Mouse (Mus musculus) right cerebral cortex, postnatal 4 days (tissue): Measurements from ENCODE around the gene Cry1.

Experiments used
- DNase-seq: peaks from one replicate; pipeline ENCODE4 v3.0.0-alpha.2; 2022

Gene Cry1

DNA sequence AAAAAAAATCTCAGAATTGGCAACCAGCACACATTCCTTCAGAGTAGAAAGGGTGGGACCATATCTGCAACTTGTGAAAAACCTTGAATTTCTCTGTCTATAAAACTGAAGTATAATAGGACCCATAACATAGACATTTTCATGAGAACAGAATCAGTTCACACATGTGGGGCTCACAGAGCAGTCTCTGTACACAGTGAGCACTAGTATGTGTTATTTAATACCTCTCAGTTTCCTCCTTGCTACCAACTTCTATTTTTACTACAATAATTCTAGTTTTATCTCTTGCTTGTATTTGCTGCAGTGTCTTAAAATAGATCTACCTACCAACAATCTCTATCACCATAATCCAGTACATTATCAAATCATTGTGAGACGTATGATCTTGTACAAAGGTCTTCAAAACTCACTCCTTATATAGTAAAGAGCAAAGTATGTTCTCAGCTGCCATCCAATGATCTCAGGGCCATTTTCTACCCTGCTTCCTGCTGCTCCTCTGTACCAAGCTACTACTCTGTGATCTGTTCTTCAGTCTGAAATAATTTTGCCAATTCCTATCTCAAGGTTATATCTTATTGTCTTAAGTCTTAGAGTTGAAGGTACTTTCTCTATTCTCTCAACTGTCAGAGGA is 24.8 kb downstream of the Cry1 start:
- DNase-seq = no peak

DNA sequence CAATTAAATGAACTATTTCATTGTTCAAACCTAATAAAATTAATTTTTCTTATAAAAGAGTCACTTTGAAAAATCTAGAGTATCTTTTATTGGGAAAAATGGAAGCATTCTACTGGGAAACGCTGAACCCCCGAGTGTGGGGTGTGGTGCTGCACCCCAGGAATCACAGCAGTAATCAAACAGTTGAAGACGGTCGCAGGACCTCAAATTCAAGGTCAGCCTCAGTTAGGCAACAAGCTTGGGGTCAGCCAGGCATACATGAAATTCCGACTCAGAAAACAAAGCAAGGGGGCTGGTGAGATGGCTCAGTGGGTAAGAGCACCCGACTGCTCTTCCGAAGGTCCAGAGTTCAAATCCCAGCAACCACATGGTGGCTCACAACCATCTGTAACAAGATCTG is 27.4 kb downstream of the Cry1 start:
- DNase-seq = no peak

DNA sequence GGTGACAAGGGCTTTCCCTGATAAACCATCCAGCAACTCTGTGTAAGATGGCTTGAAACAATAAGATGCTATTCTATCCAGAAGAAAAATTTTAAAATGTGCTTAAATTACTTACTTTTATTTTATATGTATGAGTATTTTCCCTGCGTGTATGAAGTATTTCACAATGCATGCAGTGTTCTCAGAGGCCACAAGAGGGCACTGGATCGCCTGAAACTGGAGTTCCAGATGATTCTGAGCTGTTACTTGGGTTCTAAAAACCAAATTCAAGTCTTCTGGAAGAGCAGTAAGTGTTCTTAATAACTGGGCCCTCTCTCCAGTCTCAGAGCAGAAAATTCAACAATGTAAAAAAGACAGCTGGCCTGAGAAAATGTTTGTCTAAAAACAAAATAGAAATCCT is 30.7 kb downstream of the Cry1 start:
- peak; percentile 69 for DNase-seq

DNA sequence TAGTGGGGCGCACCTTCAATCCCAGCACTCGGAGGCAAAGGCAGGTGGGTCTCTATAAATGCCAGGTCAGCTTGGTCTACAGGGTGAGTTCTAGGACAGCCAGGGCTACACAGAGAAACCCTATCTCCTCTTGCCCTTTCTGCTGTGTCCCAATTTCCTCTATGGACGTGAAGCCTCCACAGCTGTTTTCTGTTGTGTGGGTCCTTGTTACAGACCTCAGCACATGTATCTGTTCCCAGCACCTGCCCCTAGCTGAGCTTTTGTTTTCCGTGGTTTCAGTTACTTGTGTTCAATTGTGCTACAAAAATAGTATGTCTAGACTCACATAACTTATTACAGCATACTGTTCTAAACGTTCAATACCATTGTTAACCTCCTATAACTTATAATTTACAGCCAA is 35.6 kb downstream of the Cry1 start:
- no peak for DNase-seq

DNA sequence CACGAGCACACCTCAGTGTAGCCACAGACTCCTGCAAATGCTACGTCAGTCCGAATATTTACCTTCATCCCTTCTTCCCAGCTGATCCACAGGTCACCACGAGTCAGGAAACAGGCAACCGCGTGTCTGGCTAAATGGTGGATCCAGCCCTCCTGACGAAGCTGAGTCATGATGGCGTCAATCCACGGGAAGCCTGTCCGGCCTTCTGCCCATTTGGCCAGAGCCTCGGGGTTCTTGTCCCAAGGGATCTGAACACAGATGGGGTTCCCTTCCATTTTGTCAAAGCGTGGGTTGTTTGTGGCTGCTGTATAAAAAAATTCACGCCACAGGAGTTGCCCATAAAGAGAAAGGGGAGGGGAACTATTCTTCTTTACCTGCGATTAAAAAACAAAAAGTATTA is 38.6 kb downstream of the Cry1 start:
- DNase-seq = no peak

DNA sequence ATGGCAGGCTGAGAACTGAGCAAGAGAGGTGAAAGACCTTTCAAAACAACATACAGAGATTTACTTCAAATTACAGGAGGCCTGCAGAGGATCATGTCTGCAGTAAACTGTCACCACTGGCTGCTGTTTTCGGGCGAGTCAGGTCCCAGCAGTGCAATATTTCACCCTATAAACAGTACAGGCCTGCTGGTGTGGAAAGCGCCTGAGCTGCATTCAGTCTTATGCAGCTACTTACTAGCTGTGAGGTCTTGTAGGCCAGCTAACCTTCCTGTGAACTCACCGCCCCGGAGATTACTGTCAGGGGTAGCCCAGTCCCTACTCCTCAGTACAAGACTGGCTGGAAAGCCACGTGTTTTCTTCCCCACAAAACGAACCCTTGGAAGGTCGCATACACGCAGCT is 43.4 kb downstream of the Cry1 start:
- no peak for DNase-seq

DNA sequence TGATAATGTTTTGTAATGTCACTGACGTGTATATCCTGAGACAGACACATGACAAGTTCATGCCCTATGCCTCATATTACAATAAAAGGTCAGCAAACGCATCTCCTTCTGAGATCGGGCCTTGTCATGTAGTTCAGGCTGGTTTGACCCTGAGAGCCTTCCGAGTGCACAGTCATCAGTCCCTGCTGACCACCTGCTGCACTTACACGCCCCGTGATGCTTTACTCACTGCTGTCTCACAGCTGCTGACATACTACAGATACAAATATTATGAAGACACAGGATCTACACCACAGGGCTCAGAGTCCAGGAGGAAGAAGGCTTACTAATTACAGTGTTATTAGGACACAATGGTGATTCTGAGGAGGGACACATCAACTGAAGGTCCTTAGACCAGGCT is 48.3 kb downstream of the Cry1 start:
- no peak for DNase-seq

DNA sequence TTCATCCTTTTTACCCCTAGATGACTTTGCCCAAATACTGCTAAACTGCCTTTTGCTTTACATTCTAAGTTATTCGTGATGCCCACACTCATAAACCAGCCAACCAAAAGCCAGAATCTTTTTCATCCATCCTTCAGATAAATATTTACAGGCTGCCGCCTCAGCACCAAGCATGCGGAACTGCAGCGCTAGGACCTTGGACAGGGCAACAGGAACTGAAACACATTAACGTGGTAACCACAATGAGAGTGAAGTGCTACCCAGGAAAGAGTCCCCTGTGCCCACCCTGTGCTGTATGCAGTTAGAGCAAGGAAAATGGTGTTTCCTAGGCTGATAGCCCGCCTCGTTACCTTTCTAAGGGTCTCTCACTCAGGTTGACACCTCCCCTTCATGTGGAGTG is 56.4 kb downstream of the Cry1 start:
- no peak for DNase-seq

DNA sequence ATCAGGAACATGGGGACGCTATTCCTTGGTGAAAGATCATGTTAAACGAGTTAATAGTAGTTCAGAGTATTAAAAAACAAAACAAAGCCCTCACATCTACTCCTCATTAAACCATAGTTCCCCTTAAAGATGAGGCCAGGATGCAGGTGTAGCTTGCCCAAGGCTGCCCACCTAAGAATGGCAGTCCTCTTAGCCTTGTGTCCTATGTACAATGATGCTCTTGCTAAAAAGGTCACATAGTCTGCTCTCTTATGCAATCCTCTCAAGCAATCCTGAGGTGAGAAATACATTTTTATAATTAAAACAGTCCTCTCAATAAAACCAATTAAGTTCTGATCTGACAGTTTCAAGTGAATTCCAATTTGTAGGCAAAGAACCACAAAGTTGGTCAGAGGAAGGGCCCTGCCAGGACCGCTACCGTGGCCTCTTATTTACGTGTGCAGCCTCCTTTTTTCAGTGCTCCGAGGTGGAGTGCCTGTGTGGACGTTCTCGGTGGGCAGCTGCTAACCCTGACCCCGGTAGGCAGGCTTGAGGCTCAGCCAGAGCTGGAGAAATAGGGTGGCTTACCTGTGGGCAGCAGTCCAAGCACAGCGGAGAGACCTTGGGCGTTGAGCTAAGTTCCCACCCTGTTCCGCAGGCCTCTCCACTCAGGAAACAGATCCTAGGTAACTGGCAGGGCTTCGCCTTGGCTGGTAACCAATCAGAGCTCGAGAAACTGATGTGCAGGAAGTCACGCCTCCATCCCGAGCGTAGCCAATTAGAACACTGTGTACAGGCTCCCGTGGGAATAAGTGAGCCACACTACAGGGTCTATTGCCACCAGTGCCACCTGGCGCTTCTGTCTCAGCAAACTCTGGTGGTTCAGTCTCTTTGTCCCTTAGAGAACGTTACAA is 57.2 kb downstream of the Cry1 start, which contains the start of gene Mterf2:
Mterf2 (minus strand) TSS at position 633 of the 893 bp plus-strand sequence.
- peak; percentile 87 for DNase-seq

DNA sequence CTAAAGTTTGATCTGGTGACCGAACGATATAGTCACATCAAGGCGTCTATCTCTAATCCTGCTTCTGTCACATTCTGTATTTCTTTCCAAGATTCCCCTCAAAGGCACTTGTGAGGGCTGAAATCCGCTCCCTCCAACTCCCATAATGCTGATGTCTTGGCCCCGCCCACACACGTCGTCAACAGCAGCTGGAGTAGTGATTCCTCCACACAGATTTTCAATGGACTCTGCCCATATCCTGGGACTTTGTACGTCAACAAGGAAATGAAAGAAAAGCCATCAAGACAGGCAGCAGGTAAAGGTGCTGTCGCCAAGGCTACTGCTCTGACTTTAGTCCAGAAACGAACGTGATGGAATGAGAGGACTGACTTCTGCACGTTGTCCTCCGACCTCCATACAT is 59.7 kb downstream of the Cry1 start:
- no peak for DNase-seq

DNA sequence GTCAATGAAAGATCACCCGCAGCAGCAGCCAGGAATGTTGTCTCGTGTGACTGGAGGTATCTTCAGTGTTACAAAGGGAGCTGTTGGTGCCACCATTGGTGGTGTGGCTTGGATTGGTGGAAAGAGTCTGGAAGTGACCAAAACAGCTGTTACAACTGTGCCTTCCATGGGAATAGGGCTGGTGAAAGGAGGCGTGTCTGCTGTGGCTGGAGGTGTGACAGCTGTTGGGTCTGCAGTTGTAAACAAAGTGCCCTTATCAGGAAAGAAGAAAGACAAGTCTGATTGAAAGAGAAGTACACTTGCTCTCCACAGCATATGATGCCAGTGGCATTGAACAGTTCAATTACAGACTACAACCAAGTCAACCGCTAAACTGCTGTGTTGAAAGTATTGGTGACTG is 70.5 kb downstream of the Cry1 start:
- DNase-seq = no peak

DNA sequence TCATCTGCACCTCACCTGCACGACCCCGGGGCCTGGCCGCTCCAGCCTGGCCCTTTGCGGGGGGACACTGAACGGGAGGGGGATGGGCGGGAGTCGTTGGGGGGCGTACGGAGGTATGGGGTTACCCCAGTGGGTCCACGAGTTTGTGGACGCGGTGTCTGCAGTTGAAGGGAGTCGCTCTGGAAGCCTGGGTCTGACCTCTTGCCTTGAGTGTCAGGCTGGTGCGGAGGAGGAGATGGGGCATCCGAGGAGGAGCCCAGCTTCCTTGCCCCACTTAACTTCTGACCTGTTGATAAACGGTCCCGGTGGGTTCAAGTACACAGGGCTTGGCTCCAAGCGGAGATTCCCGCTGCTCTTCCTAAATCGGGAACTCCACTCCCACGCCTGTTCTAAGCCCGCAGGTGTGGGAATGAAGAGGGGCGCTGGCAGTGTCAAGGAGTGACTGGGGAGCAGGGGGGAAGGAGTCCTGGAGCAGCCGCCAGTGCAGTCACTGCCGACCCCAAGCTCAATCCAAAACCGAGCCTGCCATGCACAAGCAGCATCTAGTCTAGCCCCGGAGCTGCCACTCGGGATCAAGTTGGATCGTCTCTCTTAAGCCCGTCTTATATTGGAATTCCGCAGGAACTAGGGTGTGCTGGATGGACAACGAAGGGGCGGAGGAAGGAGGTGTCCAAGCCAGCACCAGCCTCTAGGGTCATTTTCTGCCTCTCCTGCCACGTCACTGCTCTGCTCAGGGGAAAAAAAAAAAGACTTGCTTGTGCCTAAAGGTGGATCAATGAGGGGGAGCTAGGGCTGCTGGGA is 81.6 kb downstream of the Cry1 start:
- peak; percentile 33 for DNase-seq

DNA sequence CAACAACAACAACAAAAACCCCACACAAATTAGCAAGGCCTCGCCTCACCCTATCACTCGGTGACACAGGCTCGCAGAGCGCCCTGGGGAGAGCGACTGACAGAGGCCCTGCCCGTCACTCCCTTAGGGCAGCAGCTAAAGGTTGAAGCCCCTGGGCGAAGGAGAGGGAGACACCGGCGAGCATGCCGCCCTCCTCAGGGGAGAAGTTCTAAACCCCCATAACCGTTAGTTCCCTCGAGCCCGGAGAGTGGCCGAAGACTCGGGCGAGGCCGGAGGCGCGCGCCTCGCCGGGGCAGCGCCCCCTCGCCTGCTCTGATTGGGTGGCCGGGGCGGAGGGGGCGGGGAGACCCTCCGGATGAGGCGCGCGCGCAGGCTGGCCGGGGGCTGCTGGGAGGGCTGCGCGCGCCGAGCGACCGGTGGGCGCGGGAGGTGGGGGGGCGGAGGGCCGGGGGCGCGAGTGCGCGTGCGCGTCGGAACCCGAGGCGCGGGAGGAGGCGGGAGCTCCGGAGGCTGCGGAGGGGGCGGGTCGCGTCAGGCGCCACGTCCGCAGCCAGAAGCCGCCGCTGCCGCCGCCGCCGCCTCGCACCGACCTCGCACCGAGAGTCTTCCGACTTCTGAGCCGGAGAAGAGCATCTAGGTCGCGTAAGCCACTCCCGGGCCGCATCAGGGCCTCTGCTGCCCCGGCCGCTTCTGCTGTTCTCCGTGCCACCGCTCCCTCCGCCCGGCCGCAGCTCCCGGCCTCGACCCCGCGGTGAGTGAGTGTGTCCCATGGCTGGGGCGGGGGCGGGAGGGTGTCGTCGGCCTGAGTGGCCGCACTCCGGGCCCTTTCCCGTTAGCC is 82.4 kb downstream of the Cry1 start, which contains the start of the genes Fhl4 and Tmem263:
Fhl4 (minus strand) TSS at position 249 of the 838 bp plus-strand sequence.
Tmem263 (plus strand) TSS at position 381 of the 838 bp plus-strand sequence.
- DNase-seq = peak; percentile 97

DNA sequence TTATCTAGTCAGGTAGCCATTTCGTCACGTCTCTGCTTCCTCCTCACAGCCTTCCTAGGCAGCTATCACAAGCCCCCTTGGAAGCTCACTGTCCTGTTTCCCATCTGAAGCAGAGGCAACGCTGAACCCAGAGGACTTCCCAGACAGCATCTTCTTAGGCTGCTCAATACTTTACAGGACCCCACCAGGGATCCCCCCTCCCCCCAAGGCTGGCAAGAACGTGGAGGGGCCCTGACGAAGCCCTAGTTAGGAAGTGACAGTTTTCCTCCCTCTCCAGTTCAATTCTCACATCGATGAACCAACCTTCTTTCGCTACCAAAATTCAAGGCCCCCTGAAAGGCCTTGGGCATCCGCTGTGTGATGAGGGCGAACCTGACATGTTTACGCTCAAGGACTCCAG is 83.0 kb downstream of the Cry1 start:
- peak; percentile 45 for DNase-seq
